Mouse (Mus musculus): ENCODE measurements at regions not wholly inside any gene's neighbourhood (a gene's known extent, or its start where the extent isn't known, plus 50 kb on each side); places are given as distances from the start of the nearest gene placed in this dataset.

DNA sequence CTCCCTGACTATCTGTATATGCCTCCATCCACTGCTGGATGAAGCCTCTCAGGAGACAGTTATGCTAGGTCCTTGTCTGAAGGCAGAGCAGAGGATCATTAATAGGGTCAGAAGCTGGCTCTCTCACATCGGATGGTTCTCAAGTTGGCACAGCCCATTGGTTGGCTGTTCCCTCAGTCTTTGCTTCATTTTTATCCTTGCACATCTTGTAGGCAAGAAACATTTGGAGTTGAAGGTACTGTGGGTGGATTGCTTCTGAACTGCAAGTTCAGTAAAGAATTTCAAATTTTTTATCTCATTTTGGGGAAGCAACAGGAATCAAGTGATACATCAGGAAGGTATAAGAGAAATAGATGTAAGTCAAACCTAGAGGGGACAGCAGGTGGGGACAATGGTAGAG lies 206.2 kb upstream of the Chrm3 start:
- TF ChIP-seq CTCF (IDR thresholded peaks at IDR 0.05; ENCODE audit: control insufficient read depth, insufficient read depth, low read length) (no peak), POLR2A (IDR thresholded peaks at IDR 0.05; ENCODE audit: borderline replicate concordance, control insufficient read depth, low read depth, low read length) (no peak)
- no peak overlapping the region for H3K4me3 ChIP-seq (replicated peaks; ENCODE audit: control insufficient read depth, low read depth, low read length)

DNA sequence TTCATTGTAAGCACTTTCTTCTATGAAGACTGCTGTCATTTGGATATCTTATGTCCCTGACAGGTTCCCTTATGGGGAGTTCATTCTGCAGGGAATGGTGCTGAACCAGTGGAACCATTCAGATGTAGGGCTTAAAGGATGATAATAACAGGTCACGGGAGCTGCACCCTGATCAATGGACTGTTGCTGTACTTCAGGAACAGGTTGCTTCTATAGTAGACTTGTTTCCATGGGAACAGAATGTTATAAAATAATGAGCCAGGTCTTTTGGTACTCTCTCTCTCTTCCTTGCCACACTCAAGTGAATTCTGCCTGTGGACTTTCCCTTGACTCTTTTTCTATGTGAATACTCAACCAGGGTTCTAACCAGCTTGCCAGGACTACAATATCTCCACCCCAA lies 196.9 kb upstream of the Chrm3 start:
- WGBS: 82% methylated on average over 1 of the region's 1 CpGs
- H3K4me1 ChIP-seq (ENCODE audit: control insufficient read depth, insufficient read depth, low read length): no peaks in the 10 kb centered on the region
- no peak overlapping the region for H3K4me3 ChIP-seq (replicated peaks; ENCODE audit: control insufficient read depth, low read depth, low read length)
- H3K27ac ChIP-seq (ENCODE audit: control insufficient read depth, insufficient read depth, low read depth, low read length, poor library complexity): no peak overlapping the region
- TF ChIP-seq POLR2A (IDR thresholded peaks at IDR 0.05; ENCODE audit: borderline replicate concordance, control insufficient read depth, low read depth, low read length): no peak
- TF ChIP-seq CTCF (IDR thresholded peaks at IDR 0.05; ENCODE audit: control insufficient read depth, insufficient read depth, low read length): no peak

More for the DNA sequence above, 206.2 kb upstream of the Chrm3 start:
- Histone ChIP-seq H3K27ac (ENCODE audit: control insufficient read depth, insufficient read depth, low read depth, low read length, poor library complexity) (no peak overlapping the region), H3K4me1 (ENCODE audit: control insufficient read depth, insufficient read depth, low read length) (no peaks in the 10 kb centered on the region)
- 65% methylated on average over 1 of the region's 1 CpGs for WGBS

DNA sequence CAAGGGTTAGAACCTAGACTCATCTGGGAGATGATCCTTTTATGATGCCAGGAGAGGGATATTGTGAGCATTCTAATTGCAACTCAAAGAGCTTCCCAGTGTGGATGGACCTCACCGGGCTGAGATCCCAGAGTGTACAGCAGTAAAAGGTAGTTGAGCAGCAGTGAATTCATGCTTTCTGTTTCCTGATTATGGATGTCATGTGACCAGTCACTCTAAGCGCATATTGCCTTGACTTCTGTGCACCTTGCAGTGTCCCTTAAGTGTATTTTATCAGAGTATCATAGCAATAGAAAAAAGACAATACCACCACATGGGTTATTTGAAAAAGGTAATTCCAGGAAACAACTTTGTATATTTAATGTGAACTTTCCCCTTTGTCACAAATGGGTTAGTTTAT lies 193.9 kb upstream of the Chrm3 start:
- 68% methylated on average over 2 of the region's 2 CpGs for WGBS

DNA sequence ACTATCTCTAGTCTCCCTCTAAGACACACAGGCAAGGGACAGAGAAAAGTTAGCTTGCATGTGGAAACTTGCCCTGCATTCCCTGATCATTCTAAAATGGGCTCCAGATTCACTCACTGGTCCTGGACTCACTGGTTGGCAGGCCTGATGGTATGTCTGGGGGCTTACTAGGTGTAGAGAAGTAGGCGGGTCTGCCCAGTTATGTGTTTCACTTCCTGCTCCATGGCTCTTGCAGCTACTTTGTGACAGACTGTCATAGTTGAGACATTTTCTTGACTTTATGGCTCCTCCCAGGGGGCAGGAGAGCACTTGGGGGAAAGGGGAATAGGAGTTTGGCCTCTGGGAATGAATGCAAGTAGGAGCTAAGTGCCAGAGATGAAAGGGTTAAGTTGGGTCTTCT lies 182.1 kb upstream of the Chrm3 start:
- Histone ChIP-seq H3K4me3 (replicated peaks; ENCODE audit: control insufficient read depth, low read depth, low read length) (no peak overlapping the region), H3K4me1 (ENCODE audit: control insufficient read depth, insufficient read depth, low read length) (no peaks in the 10 kb centered on the region), H3K27ac (ENCODE audit: control insufficient read depth, insufficient read depth, low read depth, low read length, poor library complexity) (no peak overlapping the region)
- TF ChIP-seq CTCF (IDR thresholded peaks at IDR 0.05; ENCODE audit: control insufficient read depth, insufficient read depth, low read length) (no peak), POLR2A (IDR thresholded peaks at IDR 0.05; ENCODE audit: borderline replicate concordance, control insufficient read depth, low read depth, low read length) (no peak)
- 88% methylated on average over 1 of the region's 1 CpGs for WGBS

More for the DNA sequence above, 193.9 kb upstream of the Chrm3 start:
- TF ChIP-seq POLR2A (IDR thresholded peaks at IDR 0.05; ENCODE audit: borderline replicate concordance, control insufficient read depth, low read depth, low read length) (no peak), CTCF (IDR thresholded peaks at IDR 0.05; ENCODE audit: control insufficient read depth, insufficient read depth, low read length) (no peak)
- no peak overlapping the region for H3K4me3 ChIP-seq (replicated peaks; ENCODE audit: control insufficient read depth, low read depth, low read length)
- H3K27ac ChIP-seq (ENCODE audit: control insufficient read depth, insufficient read depth, low read depth, low read length, poor library complexity): no peak overlapping the region
- no peaks in the 10 kb centered on the region for H3K4me1 ChIP-seq (ENCODE audit: control insufficient read depth, insufficient read depth, low read length)

DNA sequence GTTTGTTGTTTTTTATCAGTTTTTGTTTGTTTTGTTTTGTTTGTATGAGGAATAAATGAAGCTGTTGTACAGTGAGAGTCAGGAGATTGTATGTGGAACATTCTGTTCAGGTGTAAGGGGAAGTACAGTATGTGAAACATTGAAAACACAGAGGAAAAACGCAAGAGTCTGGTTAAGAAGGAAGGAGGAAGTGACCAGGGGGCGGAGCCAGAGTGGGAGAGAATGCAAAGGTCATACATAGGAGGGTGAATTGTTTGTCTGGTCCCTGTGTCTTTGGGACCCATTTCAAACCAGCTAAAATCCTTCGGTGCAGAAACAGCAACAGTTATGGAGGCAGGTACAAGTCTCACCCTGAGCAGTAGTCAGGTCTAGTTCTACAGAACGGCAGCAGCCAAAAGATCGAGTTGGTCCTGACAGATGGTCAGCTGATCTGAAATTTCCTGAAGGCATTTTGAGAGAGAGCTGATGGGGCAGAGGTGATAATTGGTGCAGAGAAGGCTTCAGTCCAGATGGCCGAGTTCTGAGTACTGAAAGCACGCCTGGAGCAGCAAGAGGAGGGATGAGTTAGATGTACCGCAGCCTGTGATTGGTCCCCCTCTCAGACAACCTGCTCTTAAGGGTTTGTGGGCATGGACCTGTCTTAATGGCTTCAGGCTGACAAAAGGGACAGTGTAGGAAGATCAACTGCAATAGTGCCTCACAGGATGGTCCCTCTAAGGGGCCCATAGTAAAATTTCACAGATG lies 179.7 kb upstream of the Chrm3 start:
- Histone ChIP-seq H3K27ac (ENCODE audit: control insufficient read depth, insufficient read depth, low read depth, low read length, poor library complexity) (no peak overlapping the region), H3K4me3 (replicated peaks; ENCODE audit: control insufficient read depth, low read depth, low read length) (no peak overlapping the region), H3K4me1 (ENCODE audit: control insufficient read depth, insufficient read depth, low read length) (no peaks in the 10 kb centered on the region)
- no peak for TF ChIP-seq POLR2A (IDR thresholded peaks at IDR 0.05; ENCODE audit: borderline replicate concordance, control insufficient read depth, low read depth, low read length)
- TF ChIP-seq CTCF (IDR thresholded peaks at IDR 0.05; ENCODE audit: control insufficient read depth, insufficient read depth, low read length): no peak
- 74% methylated on average over 8 of the region's 8 CpGs for WGBS

DNA sequence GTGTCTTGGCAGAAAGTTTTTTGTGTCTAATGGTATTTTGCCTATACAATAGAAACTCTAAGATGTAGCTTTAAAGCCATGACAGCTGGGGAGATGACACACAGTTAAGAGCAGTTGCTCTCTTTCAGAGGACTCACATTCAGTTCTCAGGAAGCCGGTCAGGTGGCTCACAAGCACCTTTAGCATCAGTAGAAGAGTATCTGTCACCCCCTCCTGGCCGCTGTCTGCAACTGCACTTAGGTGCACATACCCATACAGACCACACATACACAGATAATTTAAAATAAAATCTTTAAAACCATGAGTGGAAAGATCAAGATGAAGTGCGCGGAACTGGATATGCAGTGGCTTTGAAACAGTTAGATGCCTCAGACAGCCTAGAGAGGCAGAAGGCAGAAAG lies 178.3 kb upstream of the Chrm3 start:
- H3K4me1 ChIP-seq (ENCODE audit: control insufficient read depth, insufficient read depth, low read length): no peaks in the 10 kb centered on the region
- 83% methylated on average over 4 of the region's 4 CpGs for WGBS
- no peak overlapping the region for H3K4me3 ChIP-seq (replicated peaks; ENCODE audit: control insufficient read depth, low read depth, low read length)
- no peak overlapping the region for H3K27ac ChIP-seq (ENCODE audit: control insufficient read depth, insufficient read depth, low read depth, low read length, poor library complexity)
- TF ChIP-seq CTCF (IDR thresholded peaks at IDR 0.05; ENCODE audit: control insufficient read depth, insufficient read depth, low read length) (no peak; the same call in 1 of the 2 replicates), POLR2A (IDR thresholded peaks at IDR 0.05; ENCODE audit: borderline replicate concordance, control insufficient read depth, low read depth, low read length) (no peak)

DNA sequence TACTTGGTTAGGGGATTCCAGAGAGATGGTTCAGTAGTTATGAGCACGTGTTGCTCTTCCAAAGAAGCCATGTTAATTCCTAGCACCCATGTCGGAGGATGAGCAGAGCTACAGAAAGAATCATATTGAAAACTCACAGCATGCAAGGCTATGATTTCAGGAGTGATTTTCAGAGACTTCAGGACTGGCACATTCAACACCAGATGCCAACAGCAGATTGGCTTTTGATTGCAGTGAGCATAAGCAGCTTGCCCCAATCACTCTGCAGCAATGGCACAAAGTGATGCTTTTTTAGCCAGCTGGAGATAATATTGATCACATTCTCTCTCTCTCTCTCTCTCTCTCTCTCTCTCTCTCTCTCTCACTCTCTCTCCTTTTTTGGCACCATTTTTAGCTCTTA lies 166.6 kb upstream of the Chrm3 start:
- no peak for TF ChIP-seq POLR2A (IDR thresholded peaks at IDR 0.05; ENCODE audit: borderline replicate concordance, control insufficient read depth, low read depth, low read length)
- no peak for TF ChIP-seq CTCF (IDR thresholded peaks at IDR 0.05; ENCODE audit: control insufficient read depth, insufficient read depth, low read length)
- no peak overlapping the region for H3K4me3 ChIP-seq (replicated peaks; ENCODE audit: control insufficient read depth, low read depth, low read length)
- WGBS: 82% methylated on average over 2 of the region's 2 CpGs
- no peaks in the 10 kb centered on the region for H3K4me1 ChIP-seq (ENCODE audit: control insufficient read depth, insufficient read depth, low read length)
- no peak overlapping the region for H3K27ac ChIP-seq (ENCODE audit: control insufficient read depth, insufficient read depth, low read depth, low read length, poor library complexity)

DNA sequence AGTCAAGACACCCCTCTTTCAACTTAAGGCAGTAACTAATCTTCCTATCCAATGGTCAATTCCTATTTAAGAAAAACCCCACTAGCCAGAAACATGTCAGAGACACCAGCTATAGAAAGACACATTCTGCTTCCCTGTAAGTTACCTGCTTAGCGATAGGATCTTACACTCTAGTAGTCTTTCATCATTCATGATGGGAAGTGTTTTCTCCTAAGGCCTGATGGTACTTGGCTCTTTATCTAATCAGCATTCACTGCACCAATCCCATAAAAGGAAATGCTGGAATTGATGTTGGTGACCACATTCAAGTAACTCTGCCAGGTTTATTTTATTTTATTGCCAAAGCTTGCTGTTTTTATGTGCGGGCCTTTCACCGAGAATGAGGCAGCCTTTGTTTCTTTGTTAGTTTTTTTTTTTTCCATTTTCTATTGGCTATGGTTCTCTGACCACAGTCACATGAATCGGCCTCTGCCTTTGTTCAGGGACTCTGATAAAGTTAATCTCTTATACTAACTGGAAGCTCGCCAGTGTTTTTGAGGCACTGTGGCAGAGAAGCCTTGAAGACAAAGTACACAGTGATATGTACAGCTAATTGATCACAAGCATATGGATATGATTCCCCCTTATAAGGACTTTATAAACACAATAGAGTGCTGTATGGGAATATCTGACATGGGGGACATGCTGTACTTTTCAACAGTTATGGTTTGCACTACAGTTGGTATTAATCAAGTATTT lies 166.0 kb upstream of the Chrm3 start:
- WGBS: 81% methylated on average over 5 of the region's 5 CpGs
- no peak overlapping the region for H3K27ac ChIP-seq (ENCODE audit: control insufficient read depth, insufficient read depth, low read depth, low read length, poor library complexity)
- no peak overlapping the region for H3K4me3 ChIP-seq (replicated peaks; ENCODE audit: control insufficient read depth, low read depth, low read length)
- TF ChIP-seq CTCF (IDR thresholded peaks at IDR 0.05; ENCODE audit: control insufficient read depth, insufficient read depth, low read length): no peak
- no peak for TF ChIP-seq POLR2A (IDR thresholded peaks at IDR 0.05; ENCODE audit: borderline replicate concordance, control insufficient read depth, low read depth, low read length)
- H3K4me1 ChIP-seq (ENCODE audit: control insufficient read depth, insufficient read depth, low read length): no peaks in the 10 kb centered on the region

Data from bone marrow, adult 2 months (tissue).